Mouse (Mus musculus): ENCODE measurements around the gene Gm42674. TPM values are rescaled to one million over a fixed set of nuclear protein-coding genes. Genes with fewer than 3 reads are reported as not detected.

Gene Gm42674
- polyA plus RNA-seq, 1 experiment from 2014 or later: not detected

GRCm38 (mm10) chr3:90576351-90577001 lies 25.2 kb upstream of the Gm42674 start:
- no peak for DNase-seq
- Histone ChIP-seq H3K36me3 (replicated peaks; ENCODE audit: insufficient read depth, low read length) (no peaks in the 10 kb centered on the region), H3K27me3 (ENCODE audit: insufficient read depth, low read length) (no peaks in the 10 kb centered on the region), H3K27ac (ENCODE audit: low read depth) (no peak overlapping the region), H3K9ac (replicated peaks) (no peak overlapping the region), H3K4me3 (ENCODE audit: low read depth, low read length) (no peak overlapping the region), H3K4me2 (ENCODE audit: low read depth, low read length) (no peak overlapping the region), H3K4me1 (ENCODE audit: insufficient read depth) (no peaks in the 10 kb centered on the region), H3K9me3 (ENCODE audit: low read length) (no peaks in the 10 kb centered on the region)
- WGBS (ENCODE audit: insufficient replicate concordance): 72% methylated on average over 10 of the region's 10 CpGs
- TF ChIP-seq EP300 (IDR thresholded peaks at IDR 0.05; ENCODE audit: low read depth) (no peak), CTCF (IDR thresholded peaks at IDR 0.05; ENCODE audit: low read depth) (no peak)
- no peak for ATAC-seq

GRCm38 (mm10) chr3:90579433-90579832 lies 22.3 kb upstream of the Gm42674 start:
- ATAC-seq (no peak), DNase-seq (no peak)
- no peaks in the 10 kb centered on the region for H3K4me1 ChIP-seq (ENCODE audit: insufficient read depth)
- H3K9me3 ChIP-seq (ENCODE audit: low read length): no peaks in the 10 kb centered on the region
- WGBS (ENCODE audit: insufficient replicate concordance): 73% methylated on average over 7 of the region's 7 CpGs
- no peaks in the 10 kb centered on the region for H3K27me3 ChIP-seq (ENCODE audit: insufficient read depth, low read length)
- H3K4me3 ChIP-seq (ENCODE audit: low read depth, low read length): no peak overlapping the region
- no peaks in the 10 kb centered on the region for H3K36me3 ChIP-seq (replicated peaks; ENCODE audit: insufficient read depth, low read length)
- TF ChIP-seq CTCF (IDR thresholded peaks at IDR 0.05; ENCODE audit: low read depth) (no peak), EP300 (IDR thresholded peaks at IDR 0.05; ENCODE audit: low read depth) (no peak)
- no peak overlapping the region for H3K4me2 ChIP-seq (ENCODE audit: low read depth, low read length)
- no peak overlapping the region for H3K9ac ChIP-seq (replicated peaks)
- H3K27ac ChIP-seq (ENCODE audit: low read depth): no peak overlapping the region

- H3K36me3 ChIP-seq (replicated peaks; ENCODE audit: insufficient read depth, low read length): no peaks in the 10 kb centered on the region
- H3K9ac ChIP-seq (replicated peaks): no peak overlapping the region
- H3K27ac ChIP-seq (ENCODE audit: low read depth): no peak overlapping the region
- H3K27me3 ChIP-seq (ENCODE audit: insufficient read depth, low read length): no peaks in the 10 kb centered on the region
- no peak overlapping the region for H3K4me2 ChIP-seq (ENCODE audit: low read depth, low read length)
- DNase-seq (no peak), ATAC-seq (no peak)
- H3K4me1 ChIP-seq (ENCODE audit: insufficient read depth): no peaks in the 10 kb centered on the region
- no peak for TF ChIP-seq CTCF (IDR thresholded peaks at IDR 0.05; ENCODE audit: low read depth)
- TF ChIP-seq EP300 (IDR thresholded peaks at IDR 0.05; ENCODE audit: low read depth): no peak
- no peak overlapping the region for H3K4me3 ChIP-seq (ENCODE audit: low read depth, low read length)
- WGBS (ENCODE audit: insufficient replicate concordance): 83% methylated on average over 5 of the region's 5 CpGs
- no peaks in the 10 kb centered on the region for H3K9me3 ChIP-seq (ENCODE audit: low read length)
These were observed 20.6 kb upstream of the Gm42674 start for GRCm38 (mm10) chr3:90581141-90581540.

- Histone ChIP-seq H3K4me3 (ENCODE audit: low read depth, low read length) (no peak overlapping the region), H3K9ac (replicated peaks) (no peak overlapping the region), H3K9me3 (ENCODE audit: low read length) (no peaks in the 10 kb centered on the region), H3K36me3 (replicated peaks; ENCODE audit: insufficient read depth, low read length) (no peaks in the 10 kb centered on the region), H3K27me3 (ENCODE audit: insufficient read depth, low read length) (no peaks in the 10 kb centered on the region), H3K4me2 (ENCODE audit: low read depth, low read length) (no peak overlapping the region), H3K27ac (ENCODE audit: low read depth) (no peak overlapping the region), H3K4me1 (ENCODE audit: insufficient read depth) (no peaks in the 10 kb centered on the region)
- ATAC-seq (no peak), DNase-seq (no peak)
- 98% methylated on average over 1 of the region's 1 CpGs for WGBS (ENCODE audit: insufficient replicate concordance)
- TF ChIP-seq CTCF (IDR thresholded peaks at IDR 0.05; ENCODE audit: low read depth): peak; percentile 49
- TF ChIP-seq EP300 (IDR thresholded peaks at IDR 0.05; ENCODE audit: low read depth): no peak
These were observed 19.5 kb upstream of the Gm42674 start for GRCm38 (mm10) chr3:90582156-90582555.

- no peak for ATAC-seq
- TF ChIP-seq EP300 (IDR thresholded peaks at IDR 0.05; ENCODE audit: low read depth) (no peak), CTCF (IDR thresholded peaks at IDR 0.05; ENCODE audit: low read depth) (no peak)
- no peak for DNase-seq
These were observed 19.1 kb upstream of the Gm42674 start for GRCm38 (mm10) chr3:90582556-90582955.

GRCm38 (mm10) chr3:90583893-90584292 lies 17.8 kb upstream of the Gm42674 start:
- Histone ChIP-seq H3K27ac (ENCODE audit: low read depth) (no peak overlapping the region), H3K4me2 (ENCODE audit: low read depth, low read length) (no peak overlapping the region), H3K9ac (replicated peaks) (no peak overlapping the region), H3K9me3 (ENCODE audit: low read length) (no peaks in the 10 kb centered on the region), H3K27me3 (ENCODE audit: insufficient read depth, low read length) (no peaks in the 10 kb centered on the region), H3K4me3 (ENCODE audit: low read depth, low read length) (no peak overlapping the region), H3K36me3 (replicated peaks; ENCODE audit: insufficient read depth, low read length) (no peaks in the 10 kb centered on the region), H3K4me1 (ENCODE audit: insufficient read depth) (peaks cover 8% of the 10 kb centered on the region; the same call in 1 of the 2 replicates)
- ATAC-seq: no peak
- 42% methylated on average over 3 of the region's 3 CpGs for WGBS (ENCODE audit: insufficient replicate concordance)
- DNase-seq: no peak
- TF ChIP-seq EP300 (IDR thresholded peaks at IDR 0.05; ENCODE audit: low read depth) (no peak), CTCF (IDR thresholded peaks at IDR 0.05; ENCODE audit: low read depth) (no peak)

More at GRCm38 (mm10) chr3:90582556-90582955, 19.1 kb upstream of the Gm42674 start:
- Histone ChIP-seq H3K36me3 (replicated peaks; ENCODE audit: insufficient read depth, low read length) (no peaks in the 10 kb centered on the region), H3K4me1 (ENCODE audit: insufficient read depth) (no peaks in the 10 kb centered on the region), H3K4me2 (ENCODE audit: low read depth, low read length) (no peak overlapping the region), H3K9me3 (ENCODE audit: low read length) (no peaks in the 10 kb centered on the region), H3K4me3 (ENCODE audit: low read depth, low read length) (no peak overlapping the region), H3K27ac (ENCODE audit: low read depth) (no peak overlapping the region), H3K9ac (replicated peaks) (no peak overlapping the region), H3K27me3 (ENCODE audit: insufficient read depth, low read length) (no peaks in the 10 kb centered on the region)
- WGBS (ENCODE audit: insufficient replicate concordance): 75% methylated on average over 4 of the region's 4 CpGs
